Mouse (Mus musculus): ENCODE data around the gene Rragc.
"Not testable (repeated sequence)": the region's sequence is repeated elsewhere in the genome, so short reads cannot be mapped to it uniquely, and the experiment has no call there.

Rragc gene

DNA sequence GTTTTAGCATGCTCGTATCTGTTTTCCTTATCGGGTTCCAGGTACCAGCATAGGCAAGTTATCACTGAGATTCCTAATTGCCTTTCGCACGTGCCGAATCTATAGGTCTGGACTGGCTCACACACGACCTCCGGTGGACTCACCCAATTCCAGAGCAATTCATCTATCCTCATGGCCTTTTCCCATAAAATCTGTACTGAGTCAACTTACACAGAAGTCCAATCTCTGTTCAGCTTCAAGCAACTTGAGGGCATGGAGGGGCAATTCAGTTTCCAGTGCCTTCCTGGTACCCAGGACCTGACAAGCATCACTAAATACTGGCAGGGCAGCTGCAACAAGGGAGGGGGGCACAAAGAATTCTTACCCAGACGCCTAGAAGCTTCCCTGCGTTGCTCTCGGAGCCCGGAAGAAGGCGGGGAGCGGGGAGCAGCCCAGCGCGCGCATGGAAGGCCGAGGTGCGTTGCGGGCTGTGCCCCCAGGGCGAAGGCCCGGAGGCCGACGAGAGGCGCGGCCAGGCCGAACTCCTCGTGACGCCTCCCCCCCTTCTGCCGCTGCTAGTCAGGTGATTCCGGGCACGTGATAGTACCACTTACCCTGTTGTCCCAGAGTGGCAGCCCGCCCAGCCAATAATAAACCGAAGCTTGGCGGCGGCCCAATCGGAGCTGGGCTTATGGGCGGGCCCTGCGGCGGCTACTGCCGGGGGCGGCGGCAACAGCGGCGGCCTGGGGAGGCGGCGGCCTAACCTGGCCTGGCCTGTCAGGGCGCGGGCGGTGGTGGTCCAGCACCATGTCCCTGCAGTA lies at the start of gene Rragc:
Rragc (plus strand) TSS at position 699 of the 800 bp plus-strand sequence.
- in situ Hi-C loops (cut with MboI, MseI): loop anchor here (5.0 to 25.0 kb wide), 3 partner anchors 170 to 1080 kb away; partner anchors contain the start of gene Ppt1

DNA sequence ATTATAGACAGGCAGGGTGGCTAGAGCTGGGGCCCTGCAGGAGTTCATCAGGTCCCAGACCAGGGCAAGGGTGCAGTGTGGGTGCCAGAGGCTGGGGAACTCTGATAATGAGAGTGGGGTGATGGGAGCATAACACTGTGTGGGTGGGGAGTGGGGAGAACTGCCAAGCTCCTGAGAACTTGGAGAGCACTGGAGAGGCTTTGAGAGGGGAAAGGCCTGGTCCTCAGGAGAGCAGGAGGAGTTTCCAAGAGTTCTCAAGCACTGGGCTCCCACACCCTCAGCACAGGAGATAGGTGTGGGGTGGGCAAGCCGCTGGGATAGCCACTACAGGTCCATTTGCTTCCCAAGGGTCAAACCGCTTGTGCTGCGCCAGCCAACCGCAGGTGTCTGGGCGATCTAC lies 23.5 kb upstream of the Rragc start:
- in situ Hi-C loops (cut with MboI, MseI): loop anchor here (25.0 kb wide), 1 partner anchor 281 kb away; no protein-coding TSS in a partner anchor

DNA sequence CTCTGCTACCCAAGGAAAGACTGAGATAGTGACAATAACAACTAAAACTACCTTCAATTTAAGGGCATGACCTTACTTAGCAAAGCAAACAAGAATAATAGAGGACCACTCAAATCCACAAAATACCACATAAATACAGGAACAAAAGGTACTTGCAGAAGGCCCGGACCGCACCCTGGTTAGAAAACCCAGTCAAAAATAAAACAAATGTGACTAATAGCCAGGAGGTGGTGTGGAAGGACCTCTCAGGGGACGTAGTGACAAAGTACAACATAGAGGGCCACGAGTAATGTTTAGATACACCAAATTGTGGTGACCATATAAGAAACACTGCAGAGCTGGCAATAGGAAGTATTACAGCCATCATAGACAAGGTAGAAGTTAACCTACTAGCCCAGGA lies 23.0 kb upstream of the Rragc start:
- in situ Hi-C loops (cut with MboI, MseI): loop anchor here (25.0 kb wide), 1 partner anchor 282 kb away; no protein-coding TSS in a partner anchor

DNA sequence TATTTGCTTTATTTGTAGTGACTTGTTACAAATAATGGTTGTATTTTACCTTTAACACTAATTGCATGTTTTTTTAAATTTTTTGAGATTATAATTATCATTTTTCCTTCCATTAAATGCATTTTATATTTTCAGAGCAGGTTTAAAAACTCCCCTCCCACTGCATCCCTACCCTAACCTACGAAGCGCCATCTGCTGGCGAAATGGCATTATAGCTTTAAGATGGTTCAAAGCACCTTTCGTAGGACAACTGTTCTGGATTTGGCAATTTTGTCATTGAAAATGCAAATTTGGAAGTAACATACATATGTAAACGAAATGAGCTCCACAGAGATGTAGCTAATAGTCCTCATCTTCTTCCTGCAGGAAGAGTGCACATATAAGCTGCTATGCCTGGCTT lies 18.6 kb upstream of the Rragc start:
- in situ Hi-C loops (cut with MboI, MseI): loop anchor here (5.0 to 25.0 kb wide), 2 partner anchors 136 to 286 kb away; no protein-coding TSS in a partner anchor

DNA sequence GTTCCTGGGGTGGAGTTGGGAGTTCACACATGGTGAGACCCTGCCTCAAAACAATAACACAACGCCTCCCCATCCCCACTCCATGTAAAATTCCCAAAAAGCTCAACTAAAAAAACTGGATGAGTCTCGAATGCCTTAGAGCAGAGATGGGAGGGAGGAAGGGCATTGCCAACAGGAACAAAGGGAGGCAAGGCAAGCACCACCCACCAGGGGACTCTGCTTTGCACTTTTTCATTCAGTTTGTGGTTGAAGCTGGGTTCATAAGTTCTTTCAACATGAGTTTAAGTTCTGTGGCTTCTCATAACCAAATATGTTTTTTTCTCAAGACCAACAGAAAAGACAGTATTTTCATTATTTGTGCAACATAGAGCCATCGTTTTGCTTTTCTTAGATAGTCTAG lies 13.8 kb upstream of the Rragc start:
- in situ Hi-C loops (cut with MboI, MseI): loop anchor here (10.0 to 25.0 kb wide), 3 partner anchors 491 to 1181 kb away; partner anchors contain the start of genes Meaf6 and Ppt1

DNA sequence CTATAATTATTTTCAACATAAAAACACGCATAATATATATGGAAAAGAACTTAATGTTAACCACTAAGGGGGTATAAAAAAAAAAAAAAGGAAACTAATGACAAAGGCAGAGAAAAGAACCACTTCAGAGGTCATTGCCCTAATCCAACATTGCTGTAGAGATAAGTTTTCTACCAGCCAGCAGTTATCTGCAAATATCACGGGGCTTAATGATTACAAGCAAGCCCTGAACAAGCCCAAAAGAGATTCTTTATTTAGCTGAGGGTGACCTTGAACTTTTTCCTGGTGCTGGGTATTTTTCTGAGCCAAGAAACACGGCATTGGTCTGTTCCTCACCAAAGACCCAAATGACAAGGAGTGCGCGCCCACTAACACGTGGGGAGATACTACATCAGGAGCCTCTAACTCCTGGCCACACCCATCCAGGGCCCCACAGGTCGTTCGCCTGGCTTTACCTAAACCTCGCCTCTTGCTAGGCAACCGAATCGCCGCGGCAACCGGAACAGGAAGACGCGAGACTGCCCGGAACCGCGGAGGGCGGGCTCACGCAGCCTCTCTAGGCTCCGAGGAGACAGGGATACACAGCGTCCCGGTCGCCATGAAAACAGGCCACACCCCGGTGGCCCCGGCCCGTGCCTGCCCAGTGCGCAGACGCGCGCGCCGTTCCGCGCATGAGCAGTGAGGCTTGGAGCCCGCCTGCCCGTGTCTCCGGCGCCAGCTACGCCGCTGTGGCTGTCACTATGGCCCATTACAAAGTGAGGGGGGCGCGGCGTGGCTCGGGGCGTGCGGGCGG lies 12.7 kb upstream of the Rragc start, which contains the start of gene Mycbp:
Mycbp (plus strand) TSS at position 500 of the 793 bp plus-strand sequence.
- in situ Hi-C loops (cut with MboI, MseI): loop anchor here (10.0 to 25.0 kb wide), 3 partner anchors 492 to 1180 kb away; partner anchors contain the start of genes Meaf6 and Ppt1

DNA sequence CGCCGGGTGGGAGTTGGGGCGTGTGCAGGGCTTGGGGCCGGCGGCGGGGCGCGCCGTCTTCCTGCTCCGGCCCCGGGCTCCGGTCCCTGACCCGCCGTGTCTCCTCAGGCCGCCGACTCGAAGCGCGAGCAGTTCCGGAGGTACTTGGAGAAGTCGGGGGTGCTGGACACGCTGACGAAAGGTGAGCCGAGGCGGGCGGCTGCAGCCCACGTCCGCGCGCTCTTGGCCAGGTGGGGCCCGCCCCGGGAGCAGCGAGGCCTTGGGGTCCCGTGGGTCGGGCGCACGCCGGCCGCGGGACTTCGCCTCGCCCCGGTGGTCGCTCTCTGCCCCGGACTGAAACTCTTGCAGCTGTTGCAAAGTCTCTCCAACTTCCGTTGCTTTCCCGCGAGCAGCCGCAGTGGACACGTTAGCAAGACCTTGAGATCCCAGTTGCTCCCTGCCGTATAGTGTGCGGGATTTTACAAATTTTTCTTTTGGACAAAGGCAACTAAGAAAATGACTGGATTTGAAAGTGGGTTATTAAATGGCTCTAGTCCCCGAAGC lies 12.0 kb upstream of the Rragc start:
- in situ Hi-C loops (cut with MboI, MseI): loop anchor here (10.0 to 25.0 kb wide), 3 partner anchors 493 to 1180 kb away; partner anchors contain the start of genes Meaf6 and Ppt1

DNA sequence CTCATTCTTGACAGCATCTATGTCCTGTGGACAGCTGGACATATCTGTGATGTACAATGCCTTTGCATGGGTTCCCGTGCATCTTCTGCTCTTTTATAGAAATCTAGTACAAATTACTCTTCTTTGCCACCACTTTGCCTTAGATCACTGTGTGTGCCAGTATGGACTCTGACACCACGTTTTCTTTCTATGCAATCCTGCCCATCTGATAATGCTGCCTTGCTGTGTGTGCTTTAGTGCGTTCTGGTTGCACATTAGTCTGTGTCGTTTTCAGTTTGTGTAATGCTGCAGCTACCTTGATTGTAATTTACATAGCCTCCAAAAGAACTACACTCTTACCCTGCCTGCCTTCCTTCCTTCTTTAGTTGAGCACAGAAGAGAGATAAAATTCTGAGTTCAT lies 5.7 kb upstream of the Rragc start:
- in situ Hi-C loops (cut with MboI, MseI): loop anchor here (5.0 to 25.0 kb wide), 3 partner anchors 499 to 1211 kb away; partner anchors contain the start of gene Ppt1

DNA sequence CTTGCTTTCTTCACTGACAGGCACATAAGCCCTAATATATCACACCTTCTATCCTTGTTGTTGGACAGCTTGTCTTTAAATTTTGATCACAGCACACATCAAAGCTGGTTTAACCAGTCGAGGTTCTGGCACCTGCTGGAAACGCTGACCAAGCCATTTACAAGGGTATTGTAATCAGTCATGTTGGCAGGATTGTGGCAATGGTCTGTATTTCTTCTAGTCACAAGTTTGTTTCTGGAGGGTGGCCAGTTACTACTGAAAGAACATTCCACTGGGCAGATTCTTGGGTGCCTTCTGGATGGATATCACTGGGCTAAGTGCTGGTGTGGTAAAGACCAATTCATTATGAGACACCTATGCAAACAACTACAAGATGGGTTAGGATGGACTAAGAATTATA lies 4.8 kb upstream of the Rragc start:
- in situ Hi-C loops (cut with MboI, MseI): loop anchor here (5.0 to 25.0 kb wide), 3 partner anchors 500 to 1210 kb away; partner anchors contain the start of gene Ppt1

DNA sequence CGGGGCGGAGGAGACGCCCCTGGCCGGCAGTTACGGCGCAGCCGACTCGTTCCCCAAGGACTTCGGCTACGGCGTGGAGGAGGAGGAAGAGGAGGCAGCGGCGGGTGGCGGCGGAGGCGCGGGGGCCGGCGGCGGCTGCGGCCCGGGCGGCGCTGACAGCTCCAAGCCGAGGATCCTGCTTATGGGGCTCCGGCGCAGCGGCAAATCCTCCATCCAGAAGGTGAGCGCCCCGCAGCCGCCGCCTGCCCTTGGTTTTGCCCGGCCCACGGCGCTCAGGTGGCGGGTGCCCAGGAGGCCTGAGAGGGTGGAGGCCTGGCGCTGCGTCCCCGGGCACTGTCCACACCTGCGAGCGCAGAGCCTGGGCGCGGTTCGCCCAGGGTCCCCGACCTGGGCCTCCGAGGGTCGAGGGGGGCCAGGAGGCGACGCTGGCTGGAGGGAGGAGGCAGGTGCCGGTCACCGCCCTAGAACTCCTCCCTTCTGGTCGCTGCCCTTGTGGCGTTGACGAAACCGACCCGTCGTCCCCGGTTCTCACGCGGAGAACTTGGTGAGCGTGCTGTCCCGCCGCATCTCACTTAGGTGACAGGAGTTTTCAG lies 398 bp downstream of the Rragc start, which contains the start of gene 4930535I16Rik:
4930535I16Rik (minus strand) TSS at position 475 of the 593 bp plus-strand sequence.
- in situ Hi-C loops (cut with MboI, MseI): loop anchor here (5.0 to 25.0 kb wide), 3 partner anchors 170 to 1080 kb away; partner anchors contain the start of gene Ppt1

DNA sequence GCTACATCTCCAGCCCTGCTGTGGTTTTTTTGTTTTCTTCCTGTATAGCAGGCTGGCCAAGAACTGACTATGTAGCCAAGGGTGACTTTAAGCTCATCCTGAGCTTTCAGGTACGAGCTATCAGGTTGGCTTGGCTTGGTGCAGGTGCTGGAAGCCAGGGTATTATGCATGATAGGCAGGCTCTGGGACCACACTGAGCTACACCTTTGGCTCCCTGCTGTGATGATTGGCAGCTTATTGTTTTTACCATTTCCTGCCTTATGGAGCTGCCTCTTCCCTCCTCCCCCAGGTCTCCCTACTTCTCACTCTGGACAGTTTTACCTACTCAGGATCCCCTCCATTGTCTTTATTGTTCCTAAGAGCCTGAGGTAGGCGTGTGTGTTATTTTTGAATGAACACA lies 1.6 kb downstream of the Rragc start:
- in situ Hi-C loops (cut with MboI, MseI): loop anchor here (5.0 to 25.0 kb wide), 3 partner anchors 172 to 1082 kb away; partner anchors contain the start of gene Ppt1

DNA sequence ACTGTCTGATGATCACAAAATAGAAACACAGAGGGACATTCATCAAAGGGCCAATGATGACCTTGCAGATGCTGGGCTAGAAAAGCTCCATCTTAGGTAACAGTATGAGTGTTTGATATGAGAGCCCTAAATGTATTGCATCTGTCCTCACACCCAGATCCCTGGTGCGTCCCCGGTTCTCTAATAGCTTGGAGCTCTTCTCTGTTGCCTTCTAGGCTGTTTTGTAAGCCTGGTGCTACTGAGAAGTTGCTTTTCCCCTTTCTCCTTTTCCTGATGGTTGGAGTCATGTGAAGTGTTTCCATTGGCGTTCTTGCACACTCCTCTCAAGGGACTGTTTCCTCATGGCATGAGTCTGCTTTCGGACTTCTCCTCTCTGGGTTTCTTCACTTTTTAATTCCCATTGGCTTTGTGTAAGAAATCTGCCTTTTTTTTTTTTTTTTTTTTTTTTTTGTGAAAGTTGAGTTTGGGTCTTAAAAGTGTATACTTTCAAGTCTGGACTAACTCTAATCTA lies 3.9 kb downstream of the Rragc start:
- in situ Hi-C loops (cut with MboI, MseI): loop anchor here (25.0 kb wide), 2 partner anchors 509 to 1084 kb away; partner anchors contain the start of gene Ppt1

DNA sequence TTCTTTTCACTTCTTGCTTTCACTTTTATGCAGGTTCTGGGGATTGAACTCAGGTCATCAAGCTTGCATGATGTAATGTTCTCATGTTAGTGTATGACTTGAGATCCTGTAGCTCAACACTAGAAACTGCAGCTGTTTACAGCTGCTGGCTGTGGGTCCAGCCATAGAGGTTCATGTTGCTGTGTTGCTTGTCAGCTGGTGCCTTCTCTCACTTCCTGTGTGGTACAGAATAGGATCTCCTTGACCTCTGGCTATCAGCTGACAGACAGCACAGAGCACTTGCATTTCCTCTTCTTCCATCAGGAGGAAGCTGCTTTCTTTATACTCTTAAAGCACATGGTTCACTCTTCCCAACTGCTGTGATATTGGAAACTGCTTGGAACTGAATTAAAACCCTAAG lies 10.7 kb downstream of the Rragc start:
- in situ Hi-C loops (cut with MboI, MseI): no loop called here

DNA sequence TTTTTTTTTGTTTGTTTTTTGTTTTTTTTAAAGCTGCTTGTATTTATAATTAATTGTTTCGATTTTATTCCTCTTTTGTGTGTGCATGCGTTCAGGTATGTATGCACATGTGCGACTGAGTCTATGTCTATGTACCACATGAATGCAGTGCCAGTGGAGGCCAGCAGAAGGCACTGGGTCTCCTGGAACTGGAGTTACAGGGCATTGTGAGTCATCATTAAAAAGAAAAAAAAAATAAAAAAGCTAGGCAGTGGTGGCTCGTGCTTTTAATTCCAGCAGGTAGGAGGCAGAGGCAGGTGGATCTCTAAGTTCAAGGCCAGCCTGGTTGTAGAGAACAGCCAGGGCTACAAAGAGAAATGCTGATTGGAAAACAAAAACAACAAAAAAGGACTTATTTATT lies 12.7 kb downstream of the Rragc start:
- in situ Hi-C loops (cut with MboI, MseI): no loop called here

DNA sequence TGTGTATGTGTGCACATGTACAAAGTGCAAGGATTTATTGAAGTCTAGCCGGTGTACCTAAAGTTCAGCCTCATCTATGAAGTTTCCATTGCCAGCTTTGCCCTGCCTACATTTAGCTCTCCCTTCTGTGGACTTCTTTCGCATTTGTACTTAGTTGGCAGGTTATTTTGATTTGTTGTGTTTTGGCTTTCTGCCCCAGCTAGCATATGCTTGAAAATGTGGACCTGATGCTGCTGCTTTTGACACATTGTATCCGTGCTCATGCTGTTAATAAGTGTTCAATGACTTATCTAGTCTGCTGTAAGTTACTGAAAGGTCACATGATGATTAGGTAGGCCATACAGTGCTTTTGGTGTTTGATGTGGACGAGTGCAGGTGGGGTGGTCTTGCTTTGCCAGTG lies 17.1 kb downstream of the Rragc start:
- in situ Hi-C loops (cut with MboI, MseI): no loop called here

DNA sequence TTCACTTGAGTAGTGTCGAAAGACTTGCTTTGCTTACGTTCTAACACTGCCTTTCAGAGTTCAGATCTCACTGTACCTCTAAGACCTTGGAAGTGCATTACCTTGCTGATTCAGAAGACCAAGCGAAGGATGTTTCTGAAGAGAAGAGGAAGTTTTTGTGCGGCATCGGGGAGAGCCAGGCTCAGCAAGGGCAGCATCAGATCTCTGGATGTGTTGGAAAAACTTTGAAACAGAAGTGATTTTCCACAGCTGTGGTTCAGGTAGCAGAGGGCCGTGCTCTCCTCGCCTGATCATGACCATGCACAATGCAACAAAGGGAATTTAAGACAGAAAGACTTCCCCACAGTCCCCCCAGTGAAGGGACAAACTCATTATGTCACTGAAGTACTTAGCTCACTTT lies 18.8 kb downstream of the Rragc start:
- in situ Hi-C loops (cut with MboI, MseI): no loop called here

DNA sequence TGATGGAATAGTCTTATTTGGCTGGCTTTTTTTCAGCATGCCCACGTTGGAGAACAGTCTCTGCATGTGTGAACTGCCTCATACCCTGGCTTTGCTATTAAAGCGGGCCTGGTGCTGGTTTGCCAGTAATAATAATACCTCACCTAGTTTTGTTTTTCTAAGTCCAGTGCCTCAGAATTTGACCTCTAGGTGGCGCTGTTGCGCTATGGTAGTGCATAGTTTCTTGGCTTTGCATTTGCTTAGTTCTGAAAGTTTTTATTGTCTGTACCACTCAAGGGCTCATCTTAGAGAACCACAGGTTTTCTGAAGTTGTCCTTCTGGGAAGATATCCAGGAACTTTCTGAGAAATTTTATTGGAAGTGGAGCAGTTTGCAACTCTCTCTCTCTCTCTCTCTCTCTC lies 22.6 kb downstream of the Rragc start:
- in situ Hi-C loops (cut with MboI, MseI): no loop called here

DNA sequence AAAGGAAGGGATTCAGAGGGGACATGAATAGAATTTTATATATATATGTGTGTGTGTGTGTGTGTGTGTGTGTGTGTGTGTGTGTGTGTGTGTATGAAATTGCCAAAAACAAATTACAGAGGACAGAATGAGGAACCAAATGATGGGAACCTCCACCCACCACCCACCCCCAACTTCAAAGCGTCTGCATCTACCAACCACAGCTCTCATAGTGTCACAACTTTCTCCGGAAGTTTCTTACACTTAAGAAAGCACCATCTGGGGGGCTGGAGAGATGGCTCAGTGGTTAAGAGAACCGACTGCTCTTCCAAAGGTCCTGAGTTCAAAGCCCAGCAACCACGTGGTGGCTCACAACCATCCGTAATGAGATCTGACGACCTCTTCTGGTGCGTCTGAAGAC lies 23.6 kb downstream of the Rragc start:
- in situ Hi-C loops (cut with MboI, MseI): not testable (repeated sequence)

DNA sequence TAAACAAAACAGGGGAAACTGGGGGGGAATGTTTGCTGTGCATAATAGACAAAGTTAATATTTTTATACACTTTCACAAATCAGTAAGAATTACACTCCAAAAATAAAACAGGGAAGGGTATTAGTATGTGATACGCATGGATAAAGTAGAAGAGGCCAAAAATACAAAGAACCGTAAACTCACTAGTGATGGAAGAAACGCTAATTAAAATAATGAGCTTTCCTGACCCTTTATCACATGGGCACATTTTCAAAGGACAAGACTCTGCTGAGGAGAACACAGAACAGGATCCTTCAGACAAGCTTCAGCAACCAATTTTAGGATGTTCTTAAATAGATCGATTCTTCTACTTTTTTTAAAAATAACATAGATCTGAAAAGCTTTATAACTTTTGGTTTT lies 29.5 kb downstream of the Rragc start:
- in situ Hi-C loops (cut with MboI, MseI): no loop called here

DNA sequence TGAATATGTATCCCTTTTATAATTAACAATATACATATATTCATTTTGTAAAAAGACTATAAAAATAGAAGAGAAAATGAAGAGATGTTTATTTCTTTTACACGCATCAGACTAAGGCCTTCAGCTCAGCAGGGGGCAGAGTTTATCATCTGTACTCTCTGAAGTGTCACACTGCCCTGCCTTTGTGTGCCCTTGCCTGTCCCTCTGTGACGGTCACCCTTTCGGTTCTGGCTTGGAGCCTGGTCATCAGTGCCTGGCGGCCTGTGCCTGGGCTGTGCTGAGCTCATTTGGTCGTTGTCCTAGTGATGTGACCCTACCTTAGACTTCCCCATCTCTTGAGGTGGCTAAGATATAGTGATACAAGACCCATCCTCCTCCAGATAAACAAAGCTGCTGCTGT lies 29.9 kb downstream of the Rragc start:
- in situ Hi-C loops (cut with MboI, MseI): no loop called here

DNA sequence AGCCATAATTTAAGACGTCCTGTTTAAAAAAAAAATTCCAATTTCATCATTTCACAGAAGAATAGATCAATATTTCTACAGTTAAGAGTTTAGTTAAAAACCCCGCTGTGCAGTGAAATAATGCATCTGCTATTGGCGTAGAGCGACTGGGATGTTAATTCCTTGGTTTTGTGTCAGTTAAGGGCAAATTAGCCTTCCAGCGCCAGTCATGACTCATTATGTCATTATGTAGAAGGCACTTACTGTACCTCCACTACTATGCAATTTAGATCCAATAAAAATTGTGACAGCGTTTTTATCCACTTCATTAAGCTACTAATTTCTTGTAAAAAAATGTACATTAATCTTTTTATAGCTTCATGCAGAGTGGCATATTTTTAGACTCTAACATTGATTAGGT lies 31.7 kb downstream of the Rragc start:
- in situ Hi-C loops (cut with MboI, MseI): no loop called here
